Mouse (Mus musculus) spleen, adult 12 weeks (tissue): ENCODE data around the gene Vps26c.
A peak's percentile ranks its signal among the peaks of the same experiment; 100 is the strongest.

ENCODE experiments used
- DNase-seq: peaks from one replicate; pipeline ENCODE4 v3.0.0; 2022; ENCODE audit warnings: low spot score

Vps26c gene

GRCm38 (mm10) chr16:94526344-94527151 lies at the start of gene Vps26c:
Vps26c (minus strand) TSS chr16:94526830.
- DNase-seq, result peak; percentile 97

- DNase-seq, result no peak
These were observed 49.1 kb upstream of the Vps26c start for GRCm38 (mm10) chr16:94575757-94576156.

GRCm38 (mm10) chr16:94574718-94575094 lies 48.1 kb upstream of the Vps26c start:
- no peak for DNase-seq

GRCm38 (mm10) chr16:94574025-94574717 lies 47.5 kb upstream of the Vps26c start:
- no peak for DNase-seq

GRCm38 (mm10) chr16:94572422-94572821 lies 45.8 kb upstream of the Vps26c start:
- no peak for DNase-seq

- no peak for DNase-seq
These were observed 44.7 kb upstream of the Vps26c start for GRCm38 (mm10) chr16:94571111-94571993.

- DNase-seq, result peak; percentile 59
These were observed 43.9 kb upstream of the Vps26c start for GRCm38 (mm10) chr16:94570361-94571041.

GRCm38 (mm10) chr16:94569229-94570176 lies 42.9 kb upstream of the Vps26c start, which contains the start of gene Dyrk1a:
Dyrk1a (plus strand) TSS chr16:94570010.
- peak; percentile 99 for DNase-seq

- DNase-seq, result no peak
These were observed 42.0 kb upstream of the Vps26c start for GRCm38 (mm10) chr16:94568335-94569228.

GRCm38 (mm10) chr16:94567751-94568150 lies 41.1 kb upstream of the Vps26c start:
- no peak for DNase-seq

GRCm38 (mm10) chr16:94566834-94567585 lies 40.4 kb upstream of the Vps26c start:
- no peak for DNase-seq

GRCm38 (mm10) chr16:94566124-94566523 lies 39.5 kb upstream of the Vps26c start:
- DNase-seq, result no peak

- no peak for DNase-seq
These were observed 34.0 kb upstream of the Vps26c start for GRCm38 (mm10) chr16:94560618-94561017.

GRCm38 (mm10) chr16:94559782-94560181 lies 33.2 kb upstream of the Vps26c start:
- no peak for DNase-seq

GRCm38 (mm10) chr16:94559282-94559681 lies 32.7 kb upstream of the Vps26c start:
- no peak for DNase-seq

GRCm38 (mm10) chr16:94556228-94556627 lies 29.6 kb upstream of the Vps26c start:
- no peak for DNase-seq

- DNase-seq, result no peak
These were observed 28.7 kb upstream of the Vps26c start for GRCm38 (mm10) chr16:94555346-94555745.

- DNase-seq, result no peak
These were observed 25.3 kb upstream of the Vps26c start for GRCm38 (mm10) chr16:94551934-94552333.

GRCm38 (mm10) chr16:94549813-94550212 lies 23.2 kb upstream of the Vps26c start:
- no peak for DNase-seq
